Mouse (Mus musculus) myocyte (in vitro differentiated cells): ENCODE data around the gene Cfdp1.

ENCODE experiments used
- CEBPB ChIP-seq: IDR thresholded peaks from 2 replicates; pipeline ENCODE4 v1.6.1; 2011; ENCODE audit warnings: mild to moderate bottlenecking, moderate library complexity; ENCODE audit not compliant: poor library complexity, insufficient read depth, severe bottlenecking
- E2F4 ChIP-seq: IDR thresholded peaks from one replicate; pipeline ENCODE4 v1.6.1; 2011; ENCODE audit warnings: mild to moderate bottlenecking, control low read depth, moderate library complexity; ENCODE audit not compliant: insufficient read depth
- MAX ChIP-seq: IDR thresholded peaks from one replicate; pipeline ENCODE4 v1.6.1; 2011; ENCODE audit warnings: low read depth, mild to moderate bottlenecking, control low read depth
- MYOD1 ChIP-seq, 3 experiments: IDR thresholded peaks; one replicate each; pipeline ENCODE4 v1.6.1; 2011; ENCODE audit warnings: control low read depth in 2 of 3, low read depth in 2 of 3, mild to moderate bottlenecking in 2 of 3, moderate library complexity in 1 of 3; ENCODE audit not compliant: insufficient read length in 2 of 3, control insufficient read depth in 1 of 3
- POLR2A ChIP-seq: IDR thresholded peaks from one replicate; pipeline ENCODE4 v1.6.1; 2011; ENCODE audit warnings: low read depth, mild to moderate bottlenecking, control low read depth, moderate library complexity; ENCODE audit not compliant: insufficient read length
- POLR2AphosphoS2 ChIP-seq: IDR thresholded peaks from one replicate; pipeline ENCODE4 v1.6.1; 2011; ENCODE audit warnings: low read depth, control low read depth; ENCODE audit not compliant: insufficient read length
- SRF ChIP-seq: IDR thresholded peaks from one replicate; pipeline ENCODE4 v1.6.1; 2011; ENCODE audit warnings: low read depth; ENCODE audit not compliant: control insufficient read depth, insufficient read length
- TCF12 ChIP-seq: IDR thresholded peaks from one replicate; pipeline ENCODE4 v1.6.1; 2011; ENCODE audit warnings: mild to moderate bottlenecking, control low read depth; ENCODE audit not compliant: poor library complexity, insufficient read depth, severe bottlenecking
- USF1 ChIP-seq: IDR thresholded peaks from one replicate; pipeline ENCODE4 v1.6.1; 2011; ENCODE audit warnings: low read depth, mild to moderate bottlenecking, control low read depth, moderate library complexity

DNA sequence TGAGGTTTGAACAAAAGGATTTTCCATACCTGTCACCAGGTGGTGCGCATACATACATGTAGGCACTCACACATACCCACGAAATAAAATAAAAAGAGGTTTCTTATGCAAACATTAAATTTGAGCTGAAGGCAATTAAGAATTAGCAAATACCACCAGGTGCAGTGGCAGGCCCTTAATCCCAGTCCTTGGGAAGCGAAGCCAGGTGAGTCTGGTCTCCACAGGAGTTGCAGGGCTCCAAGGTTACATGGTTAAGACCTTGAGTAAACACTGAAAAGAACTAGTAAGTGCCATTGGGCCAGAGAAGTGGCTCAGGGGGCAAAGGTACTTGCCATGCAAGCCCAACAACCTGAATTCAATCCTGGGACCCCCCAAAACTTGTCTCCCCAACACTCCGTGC, 29.5 kb upstream of the Cfdp1 start:
- no peak for TF ChIP-seq POLR2AphosphoS2
- TF ChIP-seq POLR2A = no peak
- no peak for TF ChIP-seq SRF
- no peak for TF ChIP-seq MYOD1 (IDR thresholded peaks at IDR 0.05; ENCODE audit: control insufficient read depth in 1 of 3, insufficient read length in 2 of 3, low read depth in 2 of 3)
- no peak for TF ChIP-seq MAX
- no peak for TF ChIP-seq E2F4
- TF ChIP-seq TCF12 = no peak
- no peak for TF ChIP-seq CEBPB
- no peak for TF ChIP-seq USF1
